Mouse (Mus musculus) layer of hippocampus, adult 9-11 months (tissue): ENCODE results near the gene Chchd5.

Experiments
- DNase-seq: peaks from one replicate; pipeline ENCODE4 v3.0.0; 2022

Gene Chchd5

GRCm38 (mm10) chr2:129129412-129129929, at the start of gene Chchd5:
Chchd5 (plus strand) TSS chr2:129129700.
- DNase-seq, result peak; percentile 98

- DNase-seq, result no peak
These were observed 48.4 kb upstream of the Chchd5 start for GRCm38 (mm10) chr2:129081097-129081496.

DNA sequence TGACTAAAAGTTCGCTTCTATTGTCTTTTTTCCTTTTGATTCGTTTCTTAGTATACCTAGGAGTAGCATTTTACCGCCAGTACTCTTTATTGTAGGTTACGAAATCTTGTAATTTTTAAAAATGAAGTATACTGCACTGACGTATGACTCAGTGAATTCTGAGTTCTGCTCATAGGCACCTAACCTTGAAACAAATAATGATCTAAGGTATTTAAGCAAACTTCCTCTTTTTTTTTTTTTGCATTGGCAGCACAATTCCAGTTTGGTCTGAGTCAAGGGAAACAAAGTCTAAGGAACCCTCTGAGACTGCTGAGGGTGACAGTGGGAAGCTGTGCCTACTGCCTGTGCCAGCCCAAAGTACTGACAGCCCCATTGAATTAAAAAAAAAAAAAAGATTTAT, 46.0 kb upstream of the Chchd5 start:
- no peak for DNase-seq

- DNase-seq, result no peak
These were observed 44.5 kb upstream of the Chchd5 start for GRCm38 (mm10) chr2:129084959-129085358.

- no peak for DNase-seq
These were observed 42.0 kb upstream of the Chchd5 start for GRCm38 (mm10) chr2:129087520-129087919.

DNA sequence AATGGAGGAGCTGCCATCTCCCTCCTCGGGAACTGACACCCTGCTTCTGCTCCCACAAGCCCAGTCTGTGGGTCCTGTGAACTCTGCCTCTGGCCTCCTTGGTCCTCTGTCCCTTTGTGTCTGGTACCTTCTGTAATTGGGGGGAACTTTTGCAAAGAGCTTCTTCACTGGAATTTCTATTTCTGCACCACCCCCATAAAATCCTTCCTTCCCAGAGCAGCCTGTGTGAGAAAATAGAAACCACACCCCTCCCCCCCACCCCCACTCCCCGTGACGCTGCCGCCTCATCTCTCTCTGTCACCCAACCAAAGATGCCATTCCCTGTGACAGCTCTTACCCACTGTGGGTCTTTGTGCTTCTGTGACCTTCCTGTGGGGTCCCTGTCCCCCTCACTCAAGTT, 39.1 kb upstream of the Chchd5 start:
- no peak for DNase-seq

- DNase-seq, result no peak
These were observed 36.7 kb upstream of the Chchd5 start for GRCm38 (mm10) chr2:129092810-129093209.

DNA sequence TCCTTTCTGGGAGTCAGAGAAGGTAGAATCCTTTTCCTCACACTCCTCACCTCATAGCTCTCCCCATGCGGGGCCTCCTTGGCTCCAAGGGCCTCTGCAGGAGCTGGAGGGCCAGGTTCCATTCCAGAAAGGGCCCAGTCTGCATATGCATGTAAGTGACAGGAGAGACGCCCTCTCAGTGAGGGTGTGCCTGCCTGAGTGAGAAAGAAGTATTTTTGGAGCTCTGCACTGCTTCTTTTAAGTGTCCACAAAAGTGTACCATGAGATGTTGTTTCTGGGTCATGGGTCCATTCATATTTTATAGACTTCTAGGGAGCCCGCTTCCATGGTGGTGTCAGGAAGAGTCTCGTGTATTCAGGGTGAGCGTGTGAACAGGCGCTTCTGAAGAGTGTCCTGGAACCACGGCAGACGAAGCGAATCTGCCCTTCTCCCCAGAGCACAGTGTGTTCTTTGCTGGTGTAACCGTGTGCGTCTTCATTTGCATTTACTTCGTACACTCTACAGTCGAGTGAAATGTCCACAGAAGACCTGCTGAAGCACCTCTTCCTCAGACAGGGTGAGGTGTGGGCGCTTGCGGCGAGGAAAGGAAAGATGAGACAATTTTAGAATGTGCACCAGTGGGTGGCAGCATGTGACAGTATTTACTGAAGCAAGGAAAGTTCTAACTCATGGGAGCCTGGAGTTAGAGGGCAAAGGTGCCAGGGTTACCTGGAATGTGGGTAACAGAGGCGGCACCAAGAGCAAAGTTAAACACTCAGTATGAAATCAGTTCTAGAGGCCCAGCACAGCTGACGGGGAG, 35.4 kb upstream of the Chchd5 start:
- no peak for DNase-seq

DNA sequence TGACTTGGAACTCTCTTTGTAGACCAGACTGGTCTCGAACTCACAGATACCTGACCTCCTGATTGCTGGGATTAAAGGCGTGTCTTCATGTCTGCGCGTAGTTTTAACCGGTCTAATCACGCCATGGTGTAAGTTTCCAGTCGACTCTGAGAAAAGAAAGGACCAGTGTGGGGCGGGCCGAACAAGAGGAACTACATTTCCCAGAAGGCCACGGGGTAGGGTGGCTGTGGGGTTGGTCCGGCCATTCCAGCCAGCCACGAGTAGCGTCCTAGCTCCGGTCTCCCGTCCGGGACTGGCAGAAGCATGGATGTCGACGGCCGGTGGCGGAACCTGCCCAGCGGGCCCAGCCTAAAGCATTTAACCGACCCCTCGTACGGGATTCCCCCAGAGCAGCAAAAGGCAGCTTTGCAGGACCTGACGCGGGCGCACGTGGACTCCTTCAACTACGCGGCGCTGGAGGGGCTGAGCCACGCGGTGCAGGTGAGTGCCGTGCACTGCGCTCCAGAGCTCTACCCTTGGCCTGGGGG, 28.7 kb upstream of the Chchd5 start, which contains the start of gene Polr1b:
Polr1b (plus strand) TSS at position 212 of the 527 bp plus-strand sequence.
- DNase-seq, result peak; percentile 93

- DNase-seq, result peak; percentile 44
These were observed 16.6 kb upstream of the Chchd5 start for GRCm38 (mm10) chr2:129112924-129113323.

DNA sequence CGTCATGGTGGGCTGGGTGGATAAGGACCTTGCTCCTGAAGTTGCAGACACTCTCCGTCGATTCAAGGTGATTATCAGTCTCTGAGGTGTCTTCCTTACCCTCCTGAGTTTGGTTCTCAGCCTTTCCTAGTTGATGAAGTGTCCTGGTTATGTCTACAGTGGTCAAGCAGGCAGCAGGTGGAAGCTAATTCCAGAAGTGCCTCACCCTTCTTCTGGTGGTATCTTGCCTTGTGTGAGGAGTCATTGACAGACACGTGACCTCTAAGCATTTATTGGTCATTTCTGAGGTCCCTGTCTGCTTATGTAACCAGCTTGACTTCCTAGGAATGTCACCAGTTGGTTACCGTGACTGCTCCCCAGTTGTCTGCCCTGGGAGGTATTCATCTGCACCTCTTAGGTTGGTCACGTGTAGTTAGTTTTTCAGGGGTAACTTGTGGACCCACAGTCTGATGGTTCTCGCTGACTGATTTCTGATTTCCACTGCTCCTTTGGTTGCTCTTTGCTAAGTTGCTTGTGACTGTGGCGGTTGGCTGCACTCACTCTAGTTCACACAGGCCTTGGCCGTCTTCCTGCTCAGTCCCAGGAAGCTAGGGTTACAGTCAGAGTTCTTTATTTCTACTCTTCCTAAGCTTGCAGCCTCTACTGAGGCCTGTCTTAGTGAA, 13.7 kb upstream of the Chchd5 start:
- DNase-seq, result no peak

- no peak for DNase-seq
These were observed 13.1 kb upstream of the Chchd5 start for GRCm38 (mm10) chr2:129116368-129116739.

GRCm38 (mm10) chr2:129118061-129118460, 11.4 kb upstream of the Chchd5 start:
- DNase-seq, result no peak

- DNase-seq, result no peak
These were observed 7.5 kb upstream of the Chchd5 start for GRCm38 (mm10) chr2:129121986-129122385.

GRCm38 (mm10) chr2:129129987-129130545, 566 bp downstream of the Chchd5 start:
- no peak for DNase-seq

- DNase-seq, result no peak
These were observed 1.3 kb downstream of the Chchd5 start for GRCm38 (mm10) chr2:129130776-129131175.

GRCm38 (mm10) chr2:129132231-129132630, 2.7 kb downstream of the Chchd5 start:
- no peak for DNase-seq

- peak; percentile 90 for DNase-seq
These were observed 3.7 kb downstream of the Chchd5 start for GRCm38 (mm10) chr2:129133006-129133805.

GRCm38 (mm10) chr2:129139906-129140305, 10.4 kb downstream of the Chchd5 start:
- DNase-seq, result peak; percentile 61

- no peak for DNase-seq
These were observed 19.3 kb downstream of the Chchd5 start for GRCm38 (mm10) chr2:129148836-129149235.

DNA sequence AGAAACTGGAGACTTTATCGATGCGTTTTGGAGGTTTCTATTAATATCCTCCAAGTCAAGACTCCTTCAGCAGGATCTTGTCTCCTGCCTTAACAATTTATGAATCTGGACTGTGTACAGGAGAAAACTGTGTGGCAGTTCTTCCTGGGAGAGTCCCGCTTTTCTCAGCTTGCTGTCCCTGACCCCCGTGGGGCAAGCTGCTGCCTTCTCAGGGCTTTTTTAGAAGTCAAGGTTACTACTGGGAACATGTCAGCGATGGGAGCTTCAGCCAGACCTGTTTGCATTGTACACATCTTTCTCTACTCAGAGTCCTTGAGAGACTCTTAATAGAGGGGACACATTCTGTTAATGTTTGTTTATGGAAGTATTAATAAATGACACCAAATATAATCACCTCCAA, 20.9 kb downstream of the Chchd5 start:
- DNase-seq, result no peak

GRCm38 (mm10) chr2:129151111-129151510, 21.6 kb downstream of the Chchd5 start:
- DNase-seq, result no peak

DNA sequence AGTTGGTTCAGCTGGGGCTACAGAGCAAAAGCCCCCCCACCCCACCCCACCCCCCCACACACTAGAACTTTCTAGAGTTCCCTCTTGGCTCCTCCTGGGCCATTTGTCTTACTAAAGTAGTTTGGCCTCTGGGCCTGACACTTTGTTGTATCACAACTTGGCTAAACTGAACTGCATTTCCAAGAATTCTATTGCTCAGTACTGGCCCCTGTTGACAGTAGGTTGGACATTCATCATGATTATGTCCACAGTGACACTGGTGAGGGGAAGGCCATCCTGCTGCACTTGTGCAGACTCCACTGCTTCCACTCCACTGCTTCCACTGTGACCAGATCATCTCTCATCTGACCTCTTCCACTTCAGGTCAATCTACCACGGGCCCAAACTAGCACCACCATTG, 23.3 kb downstream of the Chchd5 start:
- DNase-seq, result no peak
